ENCODE assay signal across 26 mouse cellular contexts in genomic region chr13:96985599-96986275, GRCm38 (mm10). TPM values are rescaled to one million over a fixed set of nuclear protein-coding genes. Genes with fewer than 3 reads are reported as not detected.
A peak's percentile ranks its signal among the peaks of the same experiment; 100 is the strongest.
DNase-seq lines count a peak whose midpoint lies in the region; ATAC-seq lines count a peak whose summit lies in the region.
"Had no signal": no experiment of that assay in that cellular context is flagged by ENCODE, and none has a peak within 500 bp of the region (broad histone marks: within the 10 kb centered on the region; RNA-seq: fewer than 3 reads in every experiment).

No protein-coding gene starts in this region.

- WGBS in heart, embryonic 16.5 days, result 33% methylated on average over 12 of the region's 12 CpGs
- WGBS in kidney, embryonic 15.5 days, result 47% methylated on average over 12 of the region's 12 CpGs

- intact Hi-C loops in heart, postnatal 25 days (cut with DNase I), result no loop called here

- no peak for ATAC-seq in heart, embryonic 16.5 days (replicated peaks; ENCODE audit: extremely low read depth, insufficient read depth, low FRiP score)
- no peak for ATAC-seq in kidney, embryonic 15.5 days (replicated peaks; ENCODE audit: low FRiP score)
- ATAC-seq: inflammation-experienced regulatory T-cells, adult 6 months; lung, postnatal 0 days had no signal

- H3K9me3 ChIP-seq in heart, embryonic 16.5 days (replicated peaks; ENCODE audit: control insufficient read depth, low read length), result no peaks in the 10 kb centered on the region
- no peaks in the 10 kb centered on the region for H3K9me3 ChIP-seq in kidney, embryonic 15.5 days (replicated peaks)
- H3K9me3 ChIP-seq: embryonic facial prominence, embryonic 10.5 days; heart, embryonic 12.5 days had no signal

- H3K4me3 ChIP-seq in heart, embryonic 16.5 days (ENCODE audit: low read length), result no peak overlapping the region
- no peak overlapping the region for H3K4me3 ChIP-seq in kidney, embryonic 15.5 days (replicated peaks)
- H3K4me3 ChIP-seq: embryonic facial prominence, embryonic 10.5 days; heart, embryonic 12.5 days; myocyte had no signal

- no peak for DNase-seq in heart, postnatal 25 days (ENCODE audit: low spot score)
- peak; percentile 54 for DNase-seq in kidney, adult 9 months
- DNase-seq in 416B (ENCODE audit: low read depth) (peak; percentile 83), adipocyte (ENCODE audit: low spot score) (no peak)
- peak; percentile 45 to 46 for DNase-seq in kidney, postnatal 36 days
- DNase-seq in ovary, postnatal 36 days (ENCODE audit: low spot score), result no peak
- DNase-seq: cerebellum, adult 8-10 months; midbrain, embryonic 14.5 days; retina, postnatal 1 day had no signal

- H3K4me1 ChIP-seq in heart, embryonic 16.5 days (ENCODE audit: control insufficient read depth, insufficient read depth, low read length), result 0 out of 2 replicates have a peak, but pooled peaks cover 3% of the 10 kb centered on the region
- H3K4me1 ChIP-seq in kidney, embryonic 15.5 days, result peaks cover 28% of the 10 kb centered on the region

- no peak overlapping the region for H3K27ac ChIP-seq in heart, embryonic 16.5 days (ENCODE audit: low read length)
- H3K27ac ChIP-seq in kidney, embryonic 15.5 days, result no peak overlapping the region
- H3K27ac ChIP-seq: embryonic facial prominence, embryonic 10.5 days; liver, embryonic 14.5 days had no signal

- H3K9ac ChIP-seq in heart, embryonic 16.5 days (ENCODE audit: low read length), result no peak overlapping the region
- H3K9ac ChIP-seq in kidney, embryonic 15.5 days, result no peak overlapping the region
- H3K9ac ChIP-seq: heart, embryonic 12.5 days; liver, embryonic 14.5 days had no signal

- 0 out of 2 replicates have a peak overlapping the region, but pooled peaks have one; percentile 3 for H3K4me2 ChIP-seq in heart, embryonic 16.5 days (ENCODE audit: low read depth, low read length)
- no peak overlapping the region for H3K4me2 ChIP-seq in kidney, embryonic 15.5 days
- H3K4me2 ChIP-seq: heart, embryonic 12.5 days had no signal

- no peaks in the 10 kb centered on the region for H3K36me3 ChIP-seq in heart, embryonic 16.5 days (ENCODE audit: control insufficient read depth, insufficient read depth)
- no peaks in the 10 kb centered on the region for H3K36me3 ChIP-seq in kidney, embryonic 15.5 days
- H3K36me3 ChIP-seq: embryonic facial prominence, embryonic 10.5 days; heart, embryonic 12.5 days had no signal

- H3K27me3 ChIP-seq in heart, embryonic 16.5 days (ENCODE audit: control insufficient read depth, insufficient read depth, low read length), result no peaks in the 10 kb centered on the region
- H3K27me3 ChIP-seq in kidney, embryonic 15.5 days, result no peaks in the 10 kb centered on the region
- H3K27me3 ChIP-seq: CH12.LX; heart, embryonic 12.5 days had no signal

RNA-seq across cellular contexts. Expression of gene 1700029F12Rik, which starts 48.4 kb away (rescaled TPM):
- not detected in 2 replicates for polyA plus RNA-seq in heart, embryonic 16.5 days (2015; fragmentation: Nextera tagmentation; extraction: Ambion mirVana)
- not detected for total RNA-seq in heart, postnatal 25 days (2021)
- polyA plus RNA-seq in kidney, embryonic 15.5 days (2015; fragmentation: Nextera tagmentation; extraction: Ambion mirVana), result not detected in 2 replicates
- total RNA-seq: adrenal gland, adult 18-20 months; CH12.LX; gastrocnemius, adult 18-20 months; hematopoietic stem cell, adult 5-6 weeks; layer of hippocampus, adult 18-20 months; left cerebral cortex, postnatal 36 days; neutrophil, adult 5-6 weeks had no signal
- polyA plus RNA-seq: embryonic facial prominence, embryonic 10.5 days; forebrain, embryonic 11.5 days; heart, embryonic 12.5 days; inflammation-experienced regulatory T-cells, adult 6 months; liver, embryonic 14.5 days; lung, postnatal 0 days; midbrain, embryonic 14.5 days; myocyte; stomach, embryonic 16.5 days had no signal

Comparison
In these comparisons a context has a peak if more than half of its experiments do, and no peak if none do; other contexts are left out.
1. DNase-seq: peak in kidney, adult 9 months (single experiment), 416B (single experiment) and kidney, postnatal 36 days (2 of 2); none in heart, postnatal 25 days (single experiment), adipocyte (single experiment) and ovary, postnatal 36 days (single experiment).